Mouse (Mus musculus) heart, adult 2 months (tissue): Measurements from ENCODE around the gene Rpgrip1. TPM values are rescaled to one million over a fixed set of nuclear protein-coding genes. Genes with fewer than 3 reads are reported as not detected.

Source experiments
- DNase-seq, 2 experiments: peaks; one replicate each; pipeline ENCODE4 v3.0.0; 2021
- H3K27ac ChIP-seq: fragments of 200-600 bp; 2 replicates; pipeline ENCODE4 v1.8.1; 2022
- H3K27me3 ChIP-seq: fragments of 200-500 bp; 2 replicates; pipeline ENCODE4 v1.6.1; 2012; ENCODE audit warnings: mild to moderate bottlenecking, low read length, inconsistent platforms, mixed read lengths; ENCODE audit not compliant: control insufficient read depth, insufficient read depth
- H3K36me3 ChIP-seq: fragments of 200-500 bp; 2 replicates; pipeline ENCODE4 v1.6.1; 2012; ENCODE audit warnings: low read length, inconsistent platforms; ENCODE audit not compliant: control insufficient read depth, insufficient read depth
- H3K4me1 ChIP-seq: fragments of 200-500 bp; 2 replicates; pipeline ENCODE4 v1.6.1; 2011; ENCODE audit warnings: low read length; ENCODE audit not compliant: control insufficient read depth, insufficient read depth
- H3K4me3 ChIP-seq: fragments of 200-600 bp; 2 replicates; pipeline ENCODE4 v1.8.1; 2022
- H3K79me2 ChIP-seq: fragments of 200-500 bp; replicated peaks from 2 replicates; pipeline ENCODE4 v1.6.1; 2012; ENCODE audit warnings: mild to moderate bottlenecking, inconsistent platforms, low read length, moderate library complexity, mixed read lengths; ENCODE audit not compliant: control insufficient read depth, insufficient read depth
- H3K9ac ChIP-seq: fragments of 200-500 bp; 2 replicates; pipeline ENCODE4 v1.6.1; 2012; ENCODE audit warnings: low read depth, mild to moderate bottlenecking, control low read depth, inconsistent platforms, low read length, mixed read lengths
- CTCF ChIP-seq: fragments of 200-600 bp; IDR thresholded peaks from 2 replicates; pipeline ENCODE4 v1.8.1; 2022; ENCODE audit warnings: antibody characterized with exemption, mild to moderate bottlenecking, moderate library complexity
- EP300 ChIP-seq: fragments of 200-500 bp; IDR thresholded peaks from 2 replicates; pipeline ENCODE4 v1.6.1; 2011; ENCODE audit warnings: low read depth, low read length, control low read depth; ENCODE audit not compliant: insufficient read depth
- POLR2A ChIP-seq: fragments of 200-500 bp; IDR thresholded peaks from 2 replicates; pipeline ENCODE4 v1.6.1; 2011; ENCODE audit warnings: mild to moderate bottlenecking, low read depth, low read length, control low read depth; ENCODE audit not compliant: insufficient read depth
- WGBS: fragments of 180-500 bp; shearing (Covaris S2); methylation state at CpG from one replicate; pipeline ENCODE4 v1.1.7; 2018; 5-methylcytosine and 5-hydroxymethylcytosine counted together
- intact Hi-C: fragments of 180-260 bp; cut with DNase I; formaldehyde crosslinking; loops from one replicate; pipeline ENCODE4 v1.15.1; 2025
- polyA plus RNA-seq: library from polyadenylated mRNA; depleted of rRNA; stranded (reverse); fragments of >200 nt; gene quantifications from 2 replicates; pipeline ENCODE4 v1.2.3, GENCODE M21; 2012
- total RNA-seq, 2 experiments: library from RNA; stranded (reverse); gene quantifications; 2 replicates each; pipeline ENCODE4 v1.2.3; 2021

Rpgrip1 gene
- total and polyA plus RNA-seq, 3 experiments = 0.16 to 0.98 (median 0.23) TPM

DNA sequence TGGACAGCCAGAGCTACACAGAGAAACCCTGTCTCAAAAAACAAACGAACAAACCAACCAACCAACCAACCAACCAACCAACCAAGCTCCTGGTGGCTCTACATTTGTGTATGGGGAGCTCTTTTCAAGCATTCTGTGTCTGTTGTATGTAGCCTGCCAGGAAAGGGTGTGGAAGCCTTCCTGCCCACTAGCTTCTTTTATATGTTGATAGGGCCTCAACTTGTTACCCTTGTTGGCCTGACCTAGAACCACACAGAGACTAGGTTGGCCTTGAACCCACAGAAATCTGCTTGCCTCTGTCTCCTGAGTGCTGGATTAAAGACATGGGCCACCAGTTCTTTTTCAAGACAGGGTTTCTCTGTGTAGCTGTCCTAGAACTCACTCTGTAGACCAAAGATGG is 3.6 kb downstream of the Rpgrip1 start:
- no peak for TF ChIP-seq EP300
- no peak for TF ChIP-seq POLR2A
- TF ChIP-seq CTCF = no peak
- Histone ChIP-seq H3K27ac (no peak overlapping the region), H3K9ac (no peak overlapping the region), H3K4me1 (no peaks in the 10 kb centered on the region), H3K36me3 (no peaks in the 10 kb centered on the region), H3K4me3 (no peak overlapping the region), H3K79me2 (no peaks in the 10 kb centered on the region), H3K27me3 (no peaks in the 10 kb centered on the region)
- WGBS = 68% methylated on average over 1 of the region's 1 CpGs
- intact Hi-C loops = no loop called here
- DNase-seq = no peak

DNA sequence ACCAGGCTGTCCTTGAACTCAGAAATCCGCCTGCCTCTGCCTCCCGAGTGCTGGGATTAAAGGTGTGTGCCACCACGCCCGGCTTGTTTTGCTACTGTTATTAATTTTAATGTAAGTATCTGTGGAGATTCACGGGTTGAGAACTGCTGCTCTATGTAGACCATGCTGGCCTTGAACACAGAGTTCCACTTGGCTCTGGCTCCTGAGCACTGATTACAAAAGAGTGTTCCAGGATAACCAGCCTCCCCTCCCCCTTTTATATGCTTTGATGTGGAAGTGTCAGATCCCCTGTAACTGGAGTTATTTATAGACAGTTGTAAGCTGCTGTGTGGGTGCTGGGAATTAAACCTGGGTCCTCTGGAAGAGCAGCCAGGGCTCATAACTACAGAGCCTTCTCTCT is 6.7 kb downstream of the Rpgrip1 start:
- no peak overlapping the region for H3K4me3 ChIP-seq
- no peaks in the 10 kb centered on the region for H3K79me2 ChIP-seq
- DNase-seq = no peak
- TF ChIP-seq CTCF = no peak
- no peak for TF ChIP-seq EP300
- TF ChIP-seq POLR2A = no peak
- H3K27ac ChIP-seq = no peak overlapping the region
- H3K27me3 ChIP-seq = no peaks in the 10 kb centered on the region
- H3K9ac ChIP-seq = no peak overlapping the region
- H3K4me1 ChIP-seq = no peaks in the 10 kb centered on the region
- 91% methylated on average over 5 of the region's 5 CpGs for WGBS
- intact Hi-C loops = no loop called here
- H3K36me3 ChIP-seq = no peaks in the 10 kb centered on the region

DNA sequence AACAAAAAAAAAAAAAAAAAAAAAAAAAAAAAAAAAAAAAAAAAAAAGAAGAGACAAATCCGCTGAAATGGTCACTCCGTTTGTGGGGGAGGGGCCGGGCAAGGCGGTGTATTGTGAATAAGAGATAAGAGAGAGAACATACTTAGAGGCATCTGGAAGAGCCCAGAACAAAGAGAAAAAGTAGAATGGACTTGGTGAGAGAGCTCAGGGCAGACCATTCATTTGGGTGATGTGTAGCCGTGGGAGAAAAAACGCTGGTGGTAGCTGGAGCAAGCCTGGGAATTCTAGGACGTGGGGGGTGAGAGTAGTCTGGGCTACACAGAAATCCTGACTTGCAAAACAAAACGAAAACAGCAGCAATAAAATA is 7.9 kb downstream of the Rpgrip1 start:
- intact Hi-C loops = no loop called here
- WGBS = 12% methylated on average over 8 of the region's 8 CpGs
- TF ChIP-seq POLR2A (no peak), EP300 (no peak), CTCF (no peak)
- Histone ChIP-seq H3K79me2 (no peaks in the 10 kb centered on the region), H3K4me3 (peak overlapping the region; percentile 60; the same call in 1 of the 2 replicates), H3K36me3 (no peaks in the 10 kb centered on the region), H3K9ac (no peak overlapping the region), H3K27me3 (no peaks in the 10 kb centered on the region), H3K4me1 (no peaks in the 10 kb centered on the region), H3K27ac (no peak overlapping the region)
- no peak for DNase-seq

DNA sequence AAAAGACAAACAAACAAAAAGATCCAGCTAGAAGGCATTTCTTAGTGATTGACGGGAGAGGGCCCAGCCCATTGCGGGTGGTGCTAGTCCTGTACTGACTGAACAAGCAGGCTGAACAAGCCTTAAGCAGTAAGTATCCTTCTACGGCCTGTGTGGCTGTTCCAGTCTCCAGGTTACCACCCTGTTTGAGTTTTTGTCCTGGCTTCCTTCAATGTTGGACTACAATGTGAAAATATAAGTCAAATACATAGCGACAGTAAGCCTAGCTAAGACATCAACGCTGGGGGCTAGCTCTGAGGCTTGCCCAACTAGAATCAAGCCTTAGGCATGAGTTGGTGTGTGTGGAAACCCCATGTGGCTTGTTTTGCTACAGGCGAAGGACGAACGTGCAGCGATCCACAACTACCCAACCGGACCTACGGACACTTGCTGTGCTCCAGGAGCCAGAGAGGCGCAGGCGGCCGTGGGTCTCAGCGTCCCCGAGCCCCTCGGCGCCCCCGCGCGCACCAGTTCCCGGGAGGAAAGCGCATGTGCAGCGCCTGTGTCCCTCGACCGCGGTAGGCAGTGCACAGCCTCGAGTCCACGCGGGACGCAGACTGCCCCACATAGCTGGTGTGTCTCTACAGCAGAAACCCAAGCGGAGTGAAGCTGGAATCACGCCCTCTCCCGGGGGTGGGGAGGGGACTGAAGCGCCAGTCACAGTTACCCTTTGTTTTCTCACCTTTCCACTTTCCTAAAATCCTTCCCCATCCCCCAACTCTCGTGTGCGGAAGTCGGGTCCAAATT is 8.5 kb downstream of the Rpgrip1 start:
- intact Hi-C loops = no loop called here
- peak overlapping the region; percentile 21; the same call in 1 of the 2 replicates for H3K27ac ChIP-seq

DNA sequence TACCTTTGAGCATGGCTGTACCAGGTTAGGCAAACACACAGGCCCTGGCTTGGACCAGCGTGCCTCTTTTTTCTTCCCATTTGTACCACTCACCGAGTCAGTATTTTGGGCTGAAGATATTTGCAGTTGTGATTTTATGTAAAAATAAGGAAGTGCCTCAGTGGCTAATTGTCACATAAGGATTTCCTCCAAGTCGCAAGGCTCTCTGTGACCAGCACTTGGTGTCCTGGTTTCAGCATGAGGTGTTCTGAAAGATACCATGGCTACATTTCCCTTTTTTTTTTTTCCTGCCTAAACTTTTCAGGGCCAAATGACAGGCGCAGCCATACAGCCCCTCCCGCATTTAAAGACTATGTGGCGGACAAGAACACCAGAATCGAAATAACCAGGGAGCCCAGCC is 9.7 kb downstream of the Rpgrip1 start:
- DNase-seq = no peak
- 58% methylated on average over 7 of the region's 7 CpGs for WGBS
- H3K4me3 ChIP-seq = no peak overlapping the region
- H3K9ac ChIP-seq = no peak overlapping the region
- no peaks in the 10 kb centered on the region for H3K4me1 ChIP-seq
- intact Hi-C loops = no loop called here
- no peaks in the 10 kb centered on the region for H3K36me3 ChIP-seq
- TF ChIP-seq CTCF = no peak
- no peak for TF ChIP-seq EP300
- no peak for TF ChIP-seq POLR2A
- H3K27ac ChIP-seq = no peak overlapping the region
- H3K79me2 ChIP-seq = no peaks in the 10 kb centered on the region
- H3K27me3 ChIP-seq = no peaks in the 10 kb centered on the region

More for the DNA sequence above, 8.5 kb downstream of the Rpgrip1 start:
- Histone ChIP-seq H3K9ac (peak overlapping the region; percentile 52), H3K4me1 (no peaks in the 10 kb centered on the region), H3K79me2 (no peaks in the 10 kb centered on the region), H3K27me3 (no peaks in the 10 kb centered on the region), H3K36me3 (no peaks in the 10 kb centered on the region), H3K4me3 (peak overlapping the region; percentile 60)
- TF ChIP-seq CTCF = peak; percentile 25; the same call in 1 of the 2 replicates
- TF ChIP-seq EP300 = no peak
- peak; percentile 53 to 57 for DNase-seq
- WGBS = 1% methylated on average over 38 of the region's 38 CpGs

DNA sequence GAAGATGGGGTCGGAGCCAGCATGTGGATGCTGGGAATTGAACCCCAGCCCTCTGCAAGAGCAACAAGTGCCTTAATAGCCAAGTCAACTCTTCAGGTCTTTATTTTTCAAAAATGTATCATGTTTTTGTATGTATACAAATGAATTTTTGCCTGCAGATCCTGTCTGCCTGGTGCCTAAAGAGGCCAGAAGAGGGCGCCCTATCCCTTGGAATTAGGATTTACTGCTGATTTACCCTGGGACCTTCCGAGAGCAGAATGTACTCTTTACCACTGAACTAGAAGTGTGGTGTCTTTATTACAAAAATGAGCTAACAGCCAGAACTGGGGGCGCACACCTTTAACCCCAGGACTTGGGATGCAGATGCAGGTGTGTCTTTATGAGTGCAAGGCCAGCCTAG is 13.4 kb downstream of the Rpgrip1 start:
- Histone ChIP-seq H3K4me1 (no peaks in the 10 kb centered on the region), H3K36me3 (no peaks in the 10 kb centered on the region), H3K9ac (no peak overlapping the region), H3K4me3 (no peak overlapping the region), H3K79me2 (no peaks in the 10 kb centered on the region), H3K27ac (no peak overlapping the region), H3K27me3 (no peaks in the 10 kb centered on the region)
- peak; percentile 47 to 61 for DNase-seq
- 23% methylated on average over 4 of the region's 4 CpGs for WGBS
- TF ChIP-seq CTCF = peak; percentile 89
- no peak for TF ChIP-seq EP300
- intact Hi-C loops = loop anchor here (2.0 kb wide), 1 partner anchor 215 kb away; no protein-coding TSS in a partner anchor
